Mouse (Mus musculus) frontal cortex, postnatal 36 days (tissue): ENCODE data around the gene Dnah9.
A peak's percentile ranks its signal among the peaks of the same experiment; 100 is the strongest.

ENCODE experiments used
- DNase-seq, 2 experiments: peaks; one replicate each; pipeline ENCODE4 v3.0.0; 2022; ENCODE audit warnings: low spot score in 2 of 2

Gene Dnah9

DNA sequence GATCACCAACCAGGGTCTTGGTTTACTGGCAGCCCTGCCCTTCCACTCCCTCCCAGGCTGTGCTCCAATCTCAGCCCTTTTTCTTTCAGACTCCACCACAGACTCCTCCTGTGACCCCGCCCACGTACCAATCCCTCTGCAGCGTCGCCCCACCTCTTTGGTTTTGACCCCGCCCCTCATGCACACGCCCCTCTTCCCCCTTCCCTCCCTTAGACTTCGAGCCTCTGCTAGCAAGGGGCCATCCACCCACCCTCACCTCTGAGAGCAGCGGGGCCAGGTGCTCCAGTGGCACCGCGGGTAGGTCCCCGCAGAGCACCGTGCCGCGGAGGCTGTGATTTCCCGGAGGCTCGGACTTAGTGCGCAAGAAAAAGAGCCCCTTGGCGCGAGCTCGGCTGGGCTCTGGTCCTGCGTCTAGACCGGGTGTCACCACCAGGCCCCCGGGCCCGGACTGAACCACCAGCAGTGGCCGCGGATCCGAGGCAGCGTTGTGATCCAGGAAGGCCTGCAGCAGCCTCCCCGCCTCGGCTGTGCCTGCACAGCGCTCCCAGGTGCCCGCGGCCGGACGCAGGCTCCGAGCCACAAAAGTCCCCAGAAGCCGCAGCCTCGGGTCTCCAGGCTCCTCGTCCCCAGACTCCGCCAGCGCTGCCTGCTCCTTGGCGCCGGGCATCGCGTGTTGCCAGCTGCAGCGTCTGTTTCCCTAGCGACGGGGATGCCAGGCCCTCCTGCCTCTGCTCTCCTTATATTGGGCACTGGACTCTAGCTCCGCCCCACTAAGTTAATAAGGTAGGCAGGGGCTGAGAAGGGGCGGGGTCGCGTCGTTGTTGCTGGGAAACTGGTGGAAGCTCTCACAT lies at the start of gene Dnah9:
Gene Dnah9, minus strand, starts transcription at position 751 of the 851 bp plus-strand sequence.
- peak; percentile 87 to 90 for DNase-seq

DNA sequence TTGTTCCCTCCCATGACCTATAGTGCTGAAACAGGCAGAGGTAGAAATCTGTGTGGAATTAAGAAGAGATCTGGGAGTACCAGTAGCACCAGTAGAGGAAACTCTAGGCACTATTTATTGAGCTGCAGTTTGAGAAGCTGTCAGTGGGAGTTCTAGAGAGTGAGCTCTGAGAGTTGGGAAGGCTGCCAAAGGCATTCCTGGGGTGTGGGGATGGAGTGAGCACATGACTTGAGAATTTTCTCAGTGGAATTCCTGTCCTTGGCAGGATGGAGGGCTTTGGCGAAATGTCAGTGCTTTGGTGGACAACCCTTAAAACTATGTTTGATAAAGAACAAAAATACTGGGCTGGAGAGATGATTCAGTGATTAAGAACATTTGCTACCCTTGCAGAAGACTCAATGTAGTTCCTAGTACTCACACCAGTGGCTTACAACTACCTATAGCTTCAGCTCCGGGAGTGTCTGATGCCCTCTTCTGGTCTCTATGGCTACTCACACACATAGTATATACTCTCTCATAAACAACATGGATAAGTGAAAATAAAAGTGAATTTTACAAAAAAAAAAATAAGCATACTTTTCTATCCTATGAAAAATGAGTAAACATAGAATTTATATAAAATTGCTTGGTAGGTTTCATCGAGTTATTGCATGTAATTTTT lies 20.4 kb upstream of the Dnah9 start:
- peak; percentile 21 to 44 for DNase-seq

DNA sequence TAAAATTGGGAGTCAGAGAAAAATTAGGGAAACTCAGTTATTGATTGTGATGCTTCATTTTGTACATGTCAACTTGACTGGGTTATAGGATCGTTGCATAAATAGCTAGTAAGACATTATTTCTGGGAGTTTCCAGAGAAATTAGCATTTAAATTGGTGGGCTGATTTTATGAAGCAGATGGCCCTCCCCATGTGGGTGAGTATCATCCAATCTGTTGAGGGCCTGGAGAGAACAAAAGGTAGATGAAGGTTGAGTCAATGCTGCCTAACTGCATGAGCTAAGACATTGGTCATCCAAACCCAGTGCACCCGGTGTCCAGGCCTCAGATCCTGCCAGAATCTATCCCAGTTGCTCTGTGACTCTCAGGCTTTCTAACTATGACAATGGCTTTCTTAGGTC lies 19.8 kb upstream of the Dnah9 start:
- no peak for DNase-seq

DNA sequence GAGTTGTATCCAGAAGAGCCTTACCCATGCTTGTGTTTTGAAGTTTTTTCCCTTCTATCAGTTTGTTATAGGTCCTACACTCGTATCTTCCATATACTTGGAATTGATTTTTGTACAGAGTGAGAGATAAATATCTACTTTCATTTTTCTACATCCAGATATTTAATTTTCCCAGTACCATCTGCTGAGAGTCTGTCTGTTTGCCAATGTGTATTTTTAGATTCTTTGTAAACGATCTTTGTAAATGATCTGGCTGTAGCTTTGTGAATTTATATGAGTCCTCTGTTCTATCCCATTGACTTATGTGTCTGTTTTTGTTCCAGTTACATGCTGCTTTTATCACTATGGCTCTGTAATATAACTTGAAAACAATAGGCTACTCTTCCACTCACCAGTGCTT lies 9.4 kb upstream of the Dnah9 start:
- no peak for DNase-seq

DNA sequence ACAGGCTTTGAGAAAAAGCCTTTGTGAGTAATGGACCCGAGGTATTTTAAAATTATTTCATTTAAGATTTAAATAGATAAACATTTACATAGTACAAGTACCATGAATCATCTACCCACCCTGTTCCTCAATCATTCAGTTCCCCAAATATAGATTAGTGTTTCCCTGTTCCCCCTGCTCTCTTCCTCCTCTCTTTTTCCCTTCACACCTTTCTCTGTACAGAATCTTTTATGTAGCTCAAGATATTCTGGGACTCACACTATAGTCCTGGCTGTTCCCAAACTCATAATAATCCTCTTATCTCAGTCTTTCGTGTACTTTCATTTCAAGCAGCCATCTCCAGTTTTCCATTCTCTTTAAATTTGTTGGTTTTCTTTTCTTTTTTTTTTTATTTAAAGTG lies 4.3 kb downstream of the Dnah9 start:
- no peak for DNase-seq

DNA sequence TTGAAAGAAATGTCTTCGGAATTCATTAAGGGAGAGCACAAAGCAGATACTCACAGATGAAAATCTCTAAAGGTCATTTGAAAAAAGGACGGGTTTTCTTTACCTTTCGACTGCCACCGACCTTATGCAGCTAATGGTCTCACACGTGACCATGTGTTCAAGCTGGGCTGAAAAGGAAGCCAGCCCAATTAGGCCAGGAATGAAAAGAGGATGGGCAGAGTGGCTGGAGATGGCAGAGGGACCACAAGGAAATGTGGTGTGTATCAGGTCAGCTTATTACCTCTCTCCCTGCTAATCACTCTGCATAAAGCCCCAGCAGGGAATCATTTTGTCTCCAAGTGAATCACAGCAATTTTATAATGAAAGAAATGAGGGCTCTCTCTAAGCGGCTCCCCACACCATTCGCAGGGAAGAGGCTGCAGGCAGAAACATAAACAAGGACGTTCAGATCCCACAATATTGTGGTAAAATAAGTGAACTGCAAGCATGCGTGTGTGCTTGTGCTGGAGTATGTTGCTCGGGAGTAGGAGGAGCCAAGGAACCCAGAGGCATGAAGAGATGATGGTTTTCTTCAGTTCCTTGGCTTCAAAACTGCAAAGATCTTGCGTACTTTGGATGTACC lies 27.6 kb downstream of the Dnah9 start:
- no peak for DNase-seq

DNA sequence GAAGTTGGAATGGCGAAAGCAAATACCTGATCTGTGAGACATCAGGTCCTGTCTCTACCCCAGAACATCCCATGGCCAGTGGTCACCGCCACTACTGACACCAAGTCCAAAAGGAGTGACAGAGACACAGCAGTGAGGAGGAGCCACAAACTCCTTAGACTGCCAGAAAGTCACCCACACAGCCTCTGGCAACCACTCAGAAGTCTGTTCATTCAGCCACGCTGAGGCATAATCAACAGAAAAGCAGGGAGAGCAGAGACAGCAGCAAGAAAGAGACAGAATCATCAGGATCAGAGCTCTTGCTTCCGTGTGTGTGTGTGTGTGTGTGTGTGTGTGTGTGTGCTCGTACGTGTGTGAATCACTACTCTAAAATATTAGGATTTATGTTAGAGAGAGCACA lies 33.5 kb downstream of the Dnah9 start:
- DNase-seq, result no peak

DNA sequence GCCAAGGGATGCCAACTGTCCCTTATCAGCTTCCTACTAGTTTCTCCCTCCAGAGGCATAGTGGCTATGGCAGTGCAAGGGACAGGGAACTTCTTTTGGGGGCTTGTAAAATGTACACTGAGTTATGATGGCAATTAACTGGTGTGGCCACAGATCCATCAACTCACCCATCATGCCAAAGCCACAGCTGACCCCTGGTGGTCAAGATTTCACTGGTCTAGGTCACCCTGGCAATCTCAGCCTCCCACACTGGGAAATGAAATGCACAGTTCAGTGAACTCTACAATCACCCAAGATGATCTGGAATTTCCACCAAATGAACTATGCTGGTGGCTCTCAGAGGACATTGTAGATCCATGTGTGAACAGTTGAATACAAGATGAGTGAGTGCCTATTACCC lies 42.2 kb downstream of the Dnah9 start:
- no peak for DNase-seq

DNA sequence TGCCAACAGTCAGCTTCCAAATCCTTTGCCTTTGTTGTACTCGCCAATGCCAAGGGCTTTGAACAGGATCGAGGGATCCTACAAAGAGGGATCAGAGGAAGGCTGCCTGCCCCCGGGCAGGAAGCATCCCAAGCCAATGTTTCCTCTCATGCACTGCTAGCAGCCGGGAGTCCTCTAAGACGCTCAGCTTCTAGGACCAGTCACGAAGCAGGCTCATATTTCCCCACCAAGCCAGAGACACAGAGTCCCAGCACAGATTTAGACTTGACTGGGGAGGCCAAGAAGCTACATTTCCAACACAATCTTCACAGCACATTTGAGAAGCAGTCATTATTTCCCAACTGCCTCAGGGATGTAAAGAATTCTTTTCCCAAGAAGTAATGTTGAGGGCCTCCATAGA lies 43.9 kb downstream of the Dnah9 start:
- no peak for DNase-seq

DNA sequence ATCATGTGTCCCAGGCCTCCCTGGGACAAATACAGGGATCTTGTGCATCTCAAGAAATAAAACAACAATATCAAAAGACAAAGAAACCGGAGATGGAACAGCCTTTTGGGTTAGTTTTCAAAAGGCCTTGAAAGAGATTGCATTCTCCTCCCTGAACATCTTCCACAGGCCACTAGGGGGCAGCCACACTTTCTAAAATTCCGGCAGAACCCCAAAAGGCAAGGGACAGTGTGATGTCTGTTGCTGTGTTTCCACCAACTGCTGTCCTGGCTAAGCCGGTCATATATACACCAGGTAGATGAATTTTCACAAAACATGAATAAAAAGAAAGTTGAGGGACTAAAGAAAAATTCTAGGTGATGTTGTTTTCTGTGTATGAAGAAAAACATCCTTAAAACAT lies 46.3 kb downstream of the Dnah9 start:
- DNase-seq, result peak; percentile 70 to 74

DNA sequence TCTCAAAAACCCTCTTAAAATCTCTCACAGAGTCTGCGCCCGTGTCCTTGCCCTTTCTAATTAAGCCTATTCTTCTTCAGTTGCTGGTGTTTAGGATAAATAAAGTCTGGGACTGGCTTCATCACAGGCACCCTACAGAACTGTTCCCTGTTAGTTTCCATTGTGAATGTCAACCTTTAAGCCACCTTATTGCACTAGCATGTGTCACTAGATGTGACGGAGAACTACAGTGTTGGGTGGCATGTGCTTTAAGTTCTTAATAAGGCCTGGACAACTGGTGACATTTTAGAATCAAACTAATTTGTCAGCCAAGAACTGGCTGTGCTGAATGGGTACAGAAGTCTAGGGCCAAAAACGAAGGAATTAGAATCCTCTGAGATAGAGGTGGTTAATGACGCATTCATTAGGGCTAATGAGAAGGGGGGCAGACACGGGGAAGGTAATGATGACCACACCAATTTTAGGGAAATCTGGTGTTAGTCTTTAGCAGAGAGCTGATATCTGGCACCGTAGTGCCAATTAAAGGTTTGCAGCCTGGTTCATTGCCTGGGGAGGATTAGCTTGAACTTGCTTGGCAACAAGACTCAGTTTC lies 84.6 kb downstream of the Dnah9 start:
- DNase-seq, result no peak

DNA sequence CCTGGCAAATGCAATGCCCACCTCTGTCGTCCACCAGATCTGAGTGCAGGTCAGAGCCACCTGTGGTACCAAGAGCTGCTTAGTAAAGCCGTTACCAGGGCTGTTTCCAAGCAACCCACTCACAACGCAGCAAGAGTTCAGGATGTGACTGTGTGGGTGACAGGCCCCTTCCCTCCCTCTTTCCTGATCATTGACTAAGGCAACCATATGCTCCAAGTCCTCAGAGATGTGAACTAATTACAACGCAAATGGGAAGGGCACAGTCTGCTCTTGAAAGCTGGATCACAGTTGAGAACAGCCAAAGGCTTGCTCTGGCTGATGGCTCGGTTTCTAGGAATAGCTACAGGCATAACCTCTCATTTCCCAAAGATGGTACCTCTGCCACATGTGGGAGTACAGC lies 95.4 kb downstream of the Dnah9 start:
- peak in 1 of 2 experiments; percentile 2 for DNase-seq

DNA sequence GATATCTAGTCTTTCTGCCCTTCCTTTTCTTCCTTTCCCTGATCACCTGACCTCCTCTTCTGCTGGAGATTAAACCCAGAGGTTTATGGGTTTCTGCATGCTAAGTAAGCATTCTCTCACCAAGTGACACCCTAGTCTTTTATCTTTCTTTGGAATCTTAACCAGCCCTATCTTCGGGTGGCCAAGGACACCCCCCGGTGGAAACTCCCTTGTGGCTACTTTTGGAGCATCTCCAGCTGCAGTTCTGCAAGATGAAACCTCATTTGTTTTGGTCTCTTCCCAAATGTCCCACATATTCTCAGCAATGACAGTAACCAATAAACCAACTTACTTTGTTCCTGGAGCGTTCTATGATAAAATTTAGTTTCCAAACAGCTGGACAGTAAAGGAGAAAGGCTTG lies 109.4 kb downstream of the Dnah9 start:
- no peak for DNase-seq

DNA sequence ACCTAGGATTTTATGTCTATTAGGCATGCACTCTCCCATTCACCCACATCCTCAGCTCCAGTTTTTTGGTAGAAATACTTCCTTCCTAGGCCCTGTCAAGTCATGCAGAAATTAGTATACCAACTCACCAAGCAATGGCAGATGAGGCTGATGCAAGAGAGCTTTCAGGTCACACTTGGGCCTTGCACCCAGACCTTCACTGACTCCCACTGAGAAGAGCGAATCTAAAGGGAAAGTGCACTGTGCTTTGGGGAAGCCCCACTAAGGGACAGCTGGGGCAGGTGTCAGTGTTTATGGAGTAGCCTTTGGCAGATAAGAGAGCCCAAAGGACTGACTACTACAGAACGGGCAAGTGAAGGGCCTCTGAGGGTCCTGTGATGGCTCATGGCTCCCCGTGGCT lies 117.1 kb downstream of the Dnah9 start:
- no peak for DNase-seq

DNA sequence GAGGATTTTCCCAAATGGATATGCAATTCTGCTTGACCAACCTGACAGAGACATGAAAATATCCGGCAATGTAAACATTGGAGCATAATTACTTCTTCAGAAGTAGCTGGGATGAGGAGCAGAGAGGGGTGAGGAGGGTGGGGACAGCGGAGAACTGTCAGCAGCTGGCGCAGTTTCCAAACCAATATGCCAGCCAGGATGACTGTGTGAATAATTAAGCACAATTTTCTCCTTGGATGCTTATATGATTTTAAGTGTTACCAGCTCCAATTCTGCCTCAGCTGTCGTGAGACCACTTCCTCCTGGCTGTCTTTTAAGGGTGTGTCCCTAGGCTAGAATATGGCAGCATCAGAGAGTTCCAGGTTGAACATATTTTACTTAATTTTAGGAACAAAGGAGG lies 119.2 kb downstream of the Dnah9 start:
- DNase-seq, result no peak

DNA sequence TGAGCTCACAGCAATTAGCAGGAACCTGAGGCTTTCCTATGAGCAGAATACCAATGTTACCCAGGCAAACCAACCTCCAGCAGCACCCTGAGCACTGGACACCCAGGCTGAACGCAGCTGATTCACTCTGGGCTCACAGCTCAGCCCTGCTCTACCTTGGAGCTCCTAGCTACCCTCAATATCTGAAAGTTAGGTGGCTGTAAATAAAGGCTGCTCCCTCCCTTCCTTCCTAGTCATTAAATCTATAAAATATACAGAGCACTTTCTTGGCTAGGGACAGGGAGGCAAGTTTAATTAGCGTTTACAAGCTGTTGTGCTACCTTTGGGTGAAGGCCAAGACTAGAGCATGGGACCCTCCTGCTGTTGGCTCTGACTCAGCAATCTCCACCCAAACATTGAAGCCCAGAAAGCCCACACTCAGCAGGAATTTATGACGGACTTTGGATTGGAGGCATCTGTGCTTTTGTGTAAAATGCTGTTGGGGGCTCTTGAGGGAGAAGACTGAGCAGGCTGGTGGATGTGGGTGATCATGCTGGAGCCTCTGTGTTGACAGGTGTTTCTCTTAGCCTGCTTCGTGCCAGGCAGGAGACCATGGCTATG lies 121.7 kb downstream of the Dnah9 start:
- DNase-seq, result no peak

DNA sequence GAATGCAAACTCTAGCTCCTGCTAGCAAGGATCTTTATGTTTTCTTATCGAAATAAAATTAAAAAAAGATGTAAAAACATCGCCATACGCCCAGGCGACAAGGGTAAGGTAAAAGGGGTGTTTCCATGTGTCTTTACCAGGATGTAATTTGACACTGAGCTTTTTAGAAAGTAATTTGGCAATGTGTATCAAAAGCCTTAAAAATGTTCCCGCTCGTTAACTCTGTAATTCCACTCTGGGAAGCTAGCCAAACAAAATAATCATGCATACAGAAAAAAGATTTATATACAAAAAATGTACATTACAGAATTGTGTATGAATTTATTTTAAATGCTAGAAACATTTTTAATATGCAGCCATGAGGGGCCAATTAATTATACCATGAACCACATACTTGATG lies 124.7 kb downstream of the Dnah9 start:
- no peak for DNase-seq

DNA sequence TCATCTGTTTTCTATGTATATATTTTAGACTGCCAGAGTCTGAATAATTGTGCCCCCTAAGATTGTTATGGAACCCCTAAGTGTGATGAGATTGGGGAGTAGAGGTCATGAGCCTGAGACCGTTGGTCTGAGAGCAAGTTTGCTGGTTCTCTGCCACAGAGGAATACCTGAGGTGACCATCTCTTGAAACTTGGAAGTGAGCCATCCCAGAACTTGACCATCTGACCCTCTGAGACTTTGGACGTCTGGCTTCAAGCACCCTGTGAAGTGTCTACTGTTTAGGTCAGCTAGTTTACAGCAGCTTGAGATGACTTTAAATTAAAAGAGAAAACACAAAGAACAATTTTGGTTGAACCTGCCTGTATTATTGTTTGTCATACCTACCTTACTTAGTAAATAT lies 125.8 kb downstream of the Dnah9 start:
- no peak for DNase-seq

DNA sequence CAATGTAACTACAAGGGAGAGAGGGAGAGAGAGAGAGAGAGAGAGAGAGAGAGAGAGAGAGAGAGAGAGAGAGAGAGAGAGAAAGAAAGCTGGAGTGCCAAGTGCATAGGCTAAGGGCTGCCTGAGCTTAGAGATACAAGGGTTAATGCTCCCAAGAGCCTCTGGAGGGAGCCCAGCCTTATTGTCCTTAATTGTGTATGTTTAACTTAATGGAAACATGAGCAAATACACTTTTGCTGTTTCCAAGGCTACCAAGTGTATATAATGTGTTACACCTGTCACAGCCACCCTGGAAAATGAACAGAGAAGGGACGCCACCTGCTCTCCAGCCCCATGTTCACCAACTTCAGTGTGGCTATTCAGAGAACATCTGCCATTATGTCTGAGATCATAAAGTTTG lies 142.6 kb downstream of the Dnah9 start:
- DNase-seq, result no peak

DNA sequence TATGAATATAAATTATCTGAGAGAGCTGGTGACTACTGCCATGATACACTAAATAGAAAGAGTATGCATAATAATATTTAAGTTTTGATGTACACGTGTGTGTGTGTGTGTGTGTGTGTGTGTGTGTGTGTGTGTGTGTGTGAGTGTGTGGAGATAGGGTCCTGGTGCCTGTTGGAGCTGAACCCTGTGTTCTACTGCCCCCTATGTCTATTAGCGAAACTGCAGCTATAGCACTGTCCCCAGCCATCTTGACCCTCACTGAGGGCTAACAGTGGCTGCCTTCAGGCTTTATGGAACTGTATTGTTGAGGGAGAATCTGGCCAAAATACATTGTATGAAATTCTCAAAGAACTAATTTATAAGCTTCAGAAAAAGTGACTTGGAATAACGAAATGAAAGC lies 192.5 kb downstream of the Dnah9 start:
- no peak for DNase-seq

DNA sequence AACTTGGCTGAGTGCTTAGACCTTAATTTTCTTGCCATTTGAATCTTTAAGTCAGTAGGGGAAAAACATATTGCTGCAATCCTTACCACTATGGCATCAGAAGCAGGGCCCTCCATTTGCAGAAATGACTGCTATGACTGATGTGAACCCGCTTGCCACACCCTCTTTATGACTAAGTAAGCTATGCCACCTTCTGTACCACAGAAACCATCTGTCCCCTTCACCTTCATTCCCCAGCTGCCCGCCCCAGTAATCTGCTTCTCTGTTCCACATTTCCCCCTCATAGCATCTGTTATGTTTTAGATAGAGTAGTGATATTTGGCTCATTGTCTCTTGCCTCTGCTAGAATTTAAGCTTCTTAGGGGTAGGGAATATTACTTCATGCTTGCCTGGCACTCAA lies 237.6 kb downstream of the Dnah9 start:
- DNase-seq, result peak; percentile 41 to 50

DNA sequence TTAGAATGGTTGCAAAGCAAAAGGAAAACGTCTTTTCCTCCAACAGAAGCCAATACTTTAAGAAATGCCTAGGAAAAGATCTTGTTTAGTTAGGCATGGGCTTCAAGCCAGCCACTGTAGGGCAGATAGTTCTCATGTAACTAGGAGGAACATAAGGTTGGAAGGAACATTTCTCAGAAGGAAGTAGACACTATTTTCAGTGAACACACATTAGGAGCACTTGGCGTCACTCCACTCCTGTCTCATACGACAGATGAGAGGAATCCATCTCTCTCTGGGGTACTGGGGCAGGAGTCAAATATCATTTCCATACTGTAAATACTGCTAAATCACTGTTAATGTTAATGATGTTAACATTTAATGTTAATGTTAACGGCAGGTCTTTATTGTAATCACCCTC lies 238.0 kb downstream of the Dnah9 start:
- DNase-seq, result peak in 1 of 2 experiments; percentile 22
